8 mouse cellular contexts compared by ENCODE assay signal in the genomic region with DNA sequence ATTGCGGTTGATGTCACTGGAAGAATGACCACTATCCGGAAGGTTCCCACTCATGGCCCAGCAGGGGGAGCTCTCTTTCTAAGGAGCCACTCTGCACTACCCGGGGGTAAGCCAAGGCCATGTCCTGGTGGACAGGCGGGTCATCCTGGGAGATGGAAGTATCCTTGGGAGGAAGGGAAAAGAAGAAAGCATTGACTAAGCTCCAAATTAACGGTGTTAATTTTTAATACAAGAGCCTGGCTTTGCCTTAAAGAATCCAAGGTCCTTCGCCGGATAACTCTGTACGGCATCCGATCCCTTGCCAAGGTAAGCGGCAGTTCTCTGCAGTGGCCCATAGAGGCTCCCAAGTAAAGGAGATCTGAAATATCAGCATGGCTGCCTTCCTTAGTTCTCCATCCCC. TPM values are rescaled to one million over a fixed set of nuclear protein-coding genes. Genes with fewer than 3 reads are reported as not detected.
DNase-seq lines count a peak whose midpoint lies in the region; ATAC-seq and TF ChIP-seq lines count a peak whose summit lies in the region.

No protein-coding gene starts in this region.

- no peak for TF ChIP-seq EP300 in ES-Bruce4 (IDR thresholded peaks at IDR 0.05; ENCODE audit: insufficient read depth, low read depth, low read length)

- H3K4me3 ChIP-seq in ES-Bruce4 (ENCODE audit: low read depth, low read length), result no peak overlapping the region
- H3K4me3 ChIP-seq in brown adipose tissue, adult 24 weeks (ENCODE audit: insufficient read depth, low read depth, low read length), result peak overlapping the region; percentile 28; the same call in 1 of the 2 replicates
- no peak overlapping the region for H3K4me3 ChIP-seq in forebrain, embryonic 11.5 days (ENCODE audit: low read depth, low read length)
- H3K4me3 ChIP-seq in heart, embryonic 15.5 days, result peak overlapping the region; percentile 27; the same call in 1 of the 2 replicates

- peak; percentile 84 for TF ChIP-seq CTCF in ES-Bruce4 (IDR thresholded peaks at IDR 0.05; ENCODE audit: low read depth, low read length)

- peak; percentile 75 for ATAC-seq in forebrain, embryonic 11.5 days (replicated peaks; ENCODE audit: low FRiP score)
- ATAC-seq in heart, embryonic 15.5 days (replicated peaks; ENCODE audit: insufficient number of reproducible peaks, insufficient read depth, low FRiP score, low read depth), result peak; percentile 67; the same call in 1 of the 2 replicates

- 29% methylated on average over 10 of the region's 10 CpGs for whole genome bisulfite sequencing in forebrain, embryonic 11.5 days
- whole genome bisulfite sequencing in heart, embryonic 15.5 days, result 36% methylated on average over 10 of the region's 10 CpGs

- no peaks in the 10 kb centered on the region for H3K9me3 ChIP-seq in ES-Bruce4 (replicated peaks; ENCODE audit: control insufficient read depth, insufficient read depth, low read length, poor library complexity, severe bottlenecking)
- H3K9me3 ChIP-seq in forebrain, embryonic 11.5 days (ENCODE audit: control insufficient read depth, low read length), result no peaks in the 10 kb centered on the region
- H3K9me3 ChIP-seq in heart, embryonic 15.5 days (replicated peaks), result no peaks in the 10 kb centered on the region

- peak overlapping the region; percentile 24; the same call in 1 of the 2 replicates for H3K4me2 ChIP-seq in forebrain, embryonic 11.5 days (ENCODE audit: low read depth, low read length, severe bottlenecking)
- peak overlapping the region; percentile 51 for H3K4me2 ChIP-seq in heart, embryonic 15.5 days

- DNase-seq in forebrain, embryonic 11.5 days (ENCODE audit: low spot score), result peak; percentile 77
- peak; percentile 81 to 88 for DNase-seq in kidney, postnatal 4 days
- DNase-seq in lung, adult 18-20 months, result peak; percentile 64 to 77
- peak; percentile 35 for DNase-seq in ovary, postnatal 10 days (ENCODE audit: low spot score)
- peak; percentile 29 for DNase-seq in urinary bladder, postnatal 10 days (ENCODE audit: low spot score)

- H3K36me3 ChIP-seq in ES-Bruce4 (ENCODE audit: control insufficient read depth, insufficient read depth, low read length, poor library complexity, severe bottlenecking), result no peaks in the 10 kb centered on the region
- H3K36me3 ChIP-seq in forebrain, embryonic 11.5 days (ENCODE audit: control insufficient read depth, insufficient read depth, low read length), result no peaks in the 10 kb centered on the region
- H3K36me3 ChIP-seq in heart, embryonic 15.5 days, result no peaks in the 10 kb centered on the region

- H3K27ac ChIP-seq in ES-Bruce4 (ENCODE audit: insufficient read depth, low read length), result no peak overlapping the region
- H3K27ac ChIP-seq in brown adipose tissue, adult 24 weeks (replicated peaks; ENCODE audit: low read depth, low read length), result no peak overlapping the region
- no peak overlapping the region for H3K27ac ChIP-seq in forebrain, embryonic 11.5 days (ENCODE audit: low read depth, low read length)
- no peak overlapping the region for H3K27ac ChIP-seq in heart, embryonic 15.5 days

- TF ChIP-seq POLR2A in ES-Bruce4 (IDR thresholded peaks at IDR 0.05; ENCODE audit: insufficient read depth, low read length), result no peak

- H3K27me3 ChIP-seq in ES-Bruce4 (ENCODE audit: control insufficient read depth, insufficient read depth, low read length, poor library complexity, severe bottlenecking), result no peaks in the 10 kb centered on the region
- no peaks in the 10 kb centered on the region for H3K27me3 ChIP-seq in forebrain, embryonic 11.5 days (ENCODE audit: control insufficient read depth, insufficient read depth, low read length)
- no peaks in the 10 kb centered on the region for H3K27me3 ChIP-seq in heart, embryonic 15.5 days

- H3K4me1 ChIP-seq in ES-Bruce4 (ENCODE audit: control insufficient read depth, insufficient read depth, low read length), result no peaks in the 10 kb centered on the region
- H3K4me1 ChIP-seq in brown adipose tissue, adult 24 weeks (ENCODE audit: control insufficient read depth, insufficient read depth, insufficient read length, low read length), result no peaks in the 10 kb centered on the region
- H3K4me1 ChIP-seq in forebrain, embryonic 11.5 days (replicated peaks; ENCODE audit: control insufficient read depth, insufficient read depth, low read length), result no peaks in the 10 kb centered on the region
- H3K4me1 ChIP-seq in heart, embryonic 15.5 days (replicated peaks), result no peaks in the 10 kb centered on the region

- no peak overlapping the region for H3K9ac ChIP-seq in ES-Bruce4 (ENCODE audit: low read depth, poor library complexity, severe bottlenecking)
- H3K9ac ChIP-seq in forebrain, embryonic 11.5 days (ENCODE audit: low read length), result no peak overlapping the region
- H3K9ac ChIP-seq in heart, embryonic 15.5 days, result no peak overlapping the region

RNA-seq across cellular contexts. Expression of a gene that starts 12.8 kb away (rescaled TPM):
- polyA plus RNA-seq in ES-Bruce4 (2011; ENCODE audit: insufficient read depth, insufficient read length, low read depth, missing spikeins), result 134 and 152 TPM in 2 replicates
- 38.1 and 43.4 TPM in 2 replicates for polyA plus RNA-seq in brown adipose tissue, adult 24 weeks (2012; ENCODE audit: insufficient read depth, insufficient read length, missing spikeins)
- 37.9 and 48.2 TPM in 2 replicates for polyA plus RNA-seq in forebrain, embryonic 11.5 days (2014; fragmentation: Nextera tagmentation; extraction: Ambion mirVana)
- polyA plus RNA-seq in heart, embryonic 15.5 days (2015; fragmentation: Nextera tagmentation; extraction: Ambion mirVana), result 16.0 and 17.1 TPM in 2 replicates

RNA-seq across cellular contexts. Expression of a gene that starts 49.1 kb away (rescaled TPM):
- 28.4 and 30.2 TPM in 2 replicates for polyA plus RNA-seq in ES-Bruce4 (2011; ENCODE audit: insufficient read depth, insufficient read length, low read depth, missing spikeins)
- 29.2 and 37.5 TPM in 2 replicates for polyA plus RNA-seq in brown adipose tissue, adult 24 weeks (2012; ENCODE audit: insufficient read depth, insufficient read length, missing spikeins)
- polyA plus RNA-seq in forebrain, embryonic 11.5 days (2014; fragmentation: Nextera tagmentation; extraction: Ambion mirVana), result 5.2 and 5.7 TPM in 2 replicates
- polyA plus RNA-seq in heart, embryonic 15.5 days (2015; fragmentation: Nextera tagmentation; extraction: Ambion mirVana), result 26.1 and 29.0 TPM in 2 replicates

RNA-seq across cellular contexts. Expression of a gene that starts 55.8 kb away (rescaled TPM):
- 6.0 and 6.3 TPM in 2 replicates for polyA plus RNA-seq in ES-Bruce4 (2011; ENCODE audit: insufficient read depth, insufficient read length, low read depth, missing spikeins)
- 9.6 and 9.9 TPM in 2 replicates for polyA plus RNA-seq in brown adipose tissue, adult 24 weeks (2012; ENCODE audit: insufficient read depth, insufficient read length, missing spikeins)
- polyA plus RNA-seq in forebrain, embryonic 11.5 days (2014; fragmentation: Nextera tagmentation; extraction: Ambion mirVana), result 6.0 and 6.6 TPM in 2 replicates
- polyA plus RNA-seq in heart, embryonic 15.5 days (2015; fragmentation: Nextera tagmentation; extraction: Ambion mirVana), result 8.3 and 11.8 TPM in 2 replicates

Comparison
In these comparisons a context has a peak if more than half of its experiments do, and no peak if none do; other contexts are left out.
1. H3K4me3 ChIP-seq: peak in brown adipose tissue, adult 24 weeks (single experiment) and heart, embryonic 15.5 days (single experiment); none in ES-Bruce4 (single experiment) and forebrain, embryonic 11.5 days (single experiment).
2. DNase-seq: peak in every context shown above with its lines; median percentile 84 in kidney, postnatal 4 days; 77 in forebrain, embryonic 11.5 days; 70 in lung, adult 18-20 months; 35 in ovary, postnatal 10 days; 29 in urinary bladder, postnatal 10 days.